Mouse (Mus musculus) liver, adult 2 months (tissue): ENCODE data around the gene Sprr2h.

Experiments
- CTCF ChIP-seq: fragments of 200-500 bp; IDR thresholded peaks from 2 replicates; pipeline ENCODE4 v1.5.1; 2011; ENCODE audit warnings: low read depth, low read length, control low read depth
- POLR2A ChIP-seq: fragments of 200-500 bp; IDR thresholded peaks from 2 replicates; pipeline ENCODE4 v1.6.1; 2011; ENCODE audit warnings: low read length, control low read depth; ENCODE audit not compliant: insufficient read depth; ENCODE audit errors: extremely low read depth

GRCm38 (mm10) chr3:92417782-92418181, 32.3 kb downstream of the Sprr2h start, which contains the start of gene Sprr2j-ps:
- TF ChIP-seq CTCF (no peak), POLR2A (no peak)
